Mouse (Mus musculus) heart, embryonic 11.5 days (tissue): ENCODE measurements around the gene Qk. TPM values are rescaled to one million over a fixed set of nuclear protein-coding genes. Genes with fewer than 3 reads are reported as not detected.

Experiments used
- ATAC-seq: fragments of 200-750 bp; cut with Nextera tagmentation; replicated peaks from 2 replicates; pipeline ENCODE4 v1.8.0; 2017; ENCODE audit warnings: moderate library complexity; ENCODE audit not compliant: insufficient number of reproducible peaks, low FRiP score, low TSS enrichment
- H3K27ac ChIP-seq: fragments of 300-500 bp; sonication (generic); 2 replicates; pipeline ENCODE4 v1.5.1; 2014; ENCODE audit warnings: mild to moderate bottlenecking, low read depth, low read length
- H3K27me3 ChIP-seq: fragments of 300-500 bp; sonication (generic); 2 replicates; pipeline ENCODE4 v1.6.1; 2014; ENCODE audit warnings: mild to moderate bottlenecking, low read length, mixed read lengths; ENCODE audit not compliant: control insufficient read depth, insufficient read depth
- H3K36me3 ChIP-seq: fragments of 300-500 bp; sonication (generic); 2 replicates; pipeline ENCODE4 v1.6.1; 2014; ENCODE audit warnings: mild to moderate bottlenecking, low read length, moderate library complexity, mixed read lengths; ENCODE audit not compliant: control insufficient read depth, insufficient read depth
- H3K4me1 ChIP-seq: fragments of 300-500 bp; sonication (generic); 2 replicates; pipeline ENCODE4 v1.6.1; 2014; ENCODE audit warnings: low read length; ENCODE audit not compliant: control insufficient read depth, insufficient read depth
- H3K4me2 ChIP-seq: fragments of 300-500 bp; sonication (generic); 2 replicates; pipeline ENCODE4 v1.6.1; 2014; ENCODE audit warnings: mild to moderate bottlenecking, moderate library complexity
- H3K4me3 ChIP-seq: fragments of 300-500 bp; sonication (generic); 2 replicates; pipeline ENCODE4 v1.5.1; 2014; ENCODE audit warnings: low read depth, low read length
- H3K9ac ChIP-seq: fragments of 300-500 bp; sonication (generic); 2 replicates; pipeline ENCODE4 v1.6.1; 2014; ENCODE audit warnings: mild to moderate bottlenecking, low read depth, low read length, moderate library complexity
- H3K9me3 ChIP-seq: fragments of 300-500 bp; sonication (generic); replicated peaks from 2 replicates; pipeline ENCODE4 v1.6.1; 2016; ENCODE audit warnings: low read length; ENCODE audit not compliant: control insufficient read depth
- WGBS: fragments of 180-500 bp; shearing (Covaris S2); extraction: QIAGEN DNeasy Blood & Tissue Kit; methylation state at CpG from one replicate; pipeline ENCODE4 v1.1.7; 2014; ENCODE audit not compliant: insufficient replicate concordance; 5-methylcytosine and 5-hydroxymethylcytosine counted together
- polyA plus RNA-seq: library from polyadenylated mRNA; unstranded; fragments of >200 nt; fragmentation: Nextera tagmentation; extraction: Ambion mirVana; gene quantifications from 2 replicates; pipeline ENCODE4 v1.2.1, GENCODE M21; 2014

Gene Qk
- polyA plus RNA-seq, 1 experiment from 2014 or later: 60.6 TPM

DNA sequence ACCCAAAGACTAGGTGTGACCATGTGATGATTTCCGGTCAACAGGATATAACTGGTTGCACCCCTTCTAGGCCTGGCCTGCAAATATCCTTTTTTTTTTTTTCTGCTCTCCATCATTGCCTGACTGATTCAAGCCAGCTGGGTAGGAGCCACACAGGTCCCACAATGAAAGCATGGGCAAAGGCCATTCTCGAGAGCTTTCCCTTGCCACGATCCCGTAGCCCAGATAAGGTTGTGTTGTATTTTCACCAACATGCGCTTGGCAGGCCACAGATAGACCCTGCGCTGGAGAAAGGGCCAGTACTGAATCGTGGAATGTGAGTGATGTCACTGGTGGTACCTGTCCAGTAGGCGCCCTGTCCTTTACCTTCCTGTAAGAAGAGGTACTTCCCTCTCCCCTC, 13.7 kb upstream of the Qk start:
- 59% methylated on average over 8 of the region's 8 CpGs for WGBS
- Histone ChIP-seq H3K4me2 (peak overlapping the region; percentile 32; the same call in 1 of the 2 replicates), H3K9ac (no peak overlapping the region), H3K4me1 (peaks cover 35% of the 10 kb centered on the region), H3K9me3 (no peaks in the 10 kb centered on the region), H3K27me3 (no peaks in the 10 kb centered on the region), H3K4me3 (no peak overlapping the region), H3K36me3 (peaks cover 4% of the 10 kb centered on the region), H3K27ac (peak overlapping the region; percentile 96)
- ATAC-seq: no peak

DNA sequence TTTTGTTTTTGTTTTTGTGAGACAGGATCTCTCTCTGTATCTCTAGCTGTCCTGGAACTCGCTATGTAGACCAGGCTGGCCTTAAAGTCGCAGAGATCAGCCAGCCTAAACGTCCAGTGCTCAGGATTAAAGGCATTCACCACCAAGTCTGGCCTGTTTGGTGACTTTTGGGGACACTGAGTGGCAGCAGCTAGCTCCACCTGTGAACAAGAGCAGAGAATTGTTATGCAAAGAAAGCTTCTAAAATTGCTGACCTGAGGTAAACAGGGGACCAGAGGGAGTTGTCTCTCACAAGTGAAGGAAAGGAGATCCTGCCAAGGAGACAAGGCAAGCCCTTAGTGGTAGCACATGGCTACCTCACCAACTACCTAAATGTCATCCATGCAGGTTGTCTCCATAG, 12.5 kb upstream of the Qk start:
- no peak overlapping the region; the same call in 1 of the 2 replicates for H3K27ac ChIP-seq
- no peak overlapping the region for H3K4me3 ChIP-seq
- peaks cover 35% of the 10 kb centered on the region for H3K4me1 ChIP-seq
- no peaks in the 10 kb centered on the region for H3K9me3 ChIP-seq
- no peak overlapping the region; the same call in 1 of the 2 replicates for H3K4me2 ChIP-seq
- no peak for ATAC-seq
- no peak overlapping the region for H3K9ac ChIP-seq
- WGBS: 67% methylated on average over 3 of the region's 3 CpGs
- H3K27me3 ChIP-seq: no peaks in the 10 kb centered on the region
- peaks cover 5% of the 10 kb centered on the region for H3K36me3 ChIP-seq

DNA sequence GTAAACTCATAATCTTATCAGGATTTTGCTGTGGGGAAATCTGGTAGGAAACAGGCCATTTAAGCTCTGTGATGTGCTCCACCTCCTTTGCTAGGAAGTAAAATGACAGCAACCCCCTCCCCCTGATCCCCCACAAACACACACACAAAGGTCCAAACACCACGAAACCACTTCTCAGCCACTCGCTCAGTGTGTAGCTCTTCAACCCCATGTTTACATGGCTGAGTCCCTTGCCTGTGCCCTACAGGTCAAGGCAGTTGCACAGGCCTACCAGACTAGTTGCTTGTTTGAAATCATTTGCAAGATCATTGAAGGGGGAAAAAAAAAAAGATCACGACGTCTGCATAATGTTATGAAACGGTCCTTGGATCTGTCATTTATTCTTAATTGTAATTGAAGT, 9.8 kb upstream of the Qk start:
- no peak overlapping the region for H3K9ac ChIP-seq
- H3K9me3 ChIP-seq: no peaks in the 10 kb centered on the region
- no peak overlapping the region for H3K4me3 ChIP-seq
- H3K4me2 ChIP-seq: no peak overlapping the region
- peaks cover 7% of the 10 kb centered on the region for H3K36me3 ChIP-seq
- no peak for ATAC-seq
- peaks cover 36% of the 10 kb centered on the region for H3K4me1 ChIP-seq
- no peaks in the 10 kb centered on the region for H3K27me3 ChIP-seq
- WGBS: 74% methylated on average over 5 of the region's 5 CpGs
- no peak overlapping the region for H3K27ac ChIP-seq

DNA sequence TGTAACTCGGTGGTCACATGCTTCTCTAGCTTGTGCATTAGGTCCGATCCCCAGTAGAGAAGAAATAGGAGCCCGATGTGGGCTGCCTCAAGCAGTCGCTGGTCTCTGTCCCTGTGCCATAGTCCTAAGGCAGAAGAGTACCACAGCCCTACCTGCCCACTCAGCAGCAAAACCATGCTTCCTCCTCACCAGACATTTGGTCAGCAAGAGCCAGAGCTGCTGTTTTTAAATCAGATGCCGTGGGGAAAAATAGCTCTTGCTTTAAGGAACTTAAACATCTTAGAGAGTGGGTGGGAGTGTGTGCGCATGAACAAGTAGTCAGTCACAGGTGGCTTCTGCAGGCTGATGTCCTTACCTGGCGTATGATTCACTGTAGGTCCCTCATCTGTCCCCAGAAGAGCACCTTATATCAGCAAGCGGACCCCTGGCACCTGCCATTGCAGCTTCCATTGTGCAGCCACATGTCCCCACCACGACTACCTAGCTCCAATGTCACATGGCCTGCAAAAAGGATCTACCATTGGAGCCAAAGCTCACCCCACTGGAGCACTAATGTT, 9.0 kb upstream of the Qk start:
- H3K4me1 ChIP-seq: peaks cover 31% of the 10 kb centered on the region
- H3K4me2 ChIP-seq: no peak overlapping the region
- ATAC-seq: no peak
- 87% methylated on average over 9 of the region's 9 CpGs for WGBS
- H3K27ac ChIP-seq: peak overlapping the region; percentile 35; the same call in 1 of the 2 replicates
- no peak overlapping the region for H3K9ac ChIP-seq
- H3K27me3 ChIP-seq: no peaks in the 10 kb centered on the region
- no peaks in the 10 kb centered on the region for H3K9me3 ChIP-seq
- H3K4me3 ChIP-seq: no peak overlapping the region
- peaks cover 7% of the 10 kb centered on the region for H3K36me3 ChIP-seq

DNA sequence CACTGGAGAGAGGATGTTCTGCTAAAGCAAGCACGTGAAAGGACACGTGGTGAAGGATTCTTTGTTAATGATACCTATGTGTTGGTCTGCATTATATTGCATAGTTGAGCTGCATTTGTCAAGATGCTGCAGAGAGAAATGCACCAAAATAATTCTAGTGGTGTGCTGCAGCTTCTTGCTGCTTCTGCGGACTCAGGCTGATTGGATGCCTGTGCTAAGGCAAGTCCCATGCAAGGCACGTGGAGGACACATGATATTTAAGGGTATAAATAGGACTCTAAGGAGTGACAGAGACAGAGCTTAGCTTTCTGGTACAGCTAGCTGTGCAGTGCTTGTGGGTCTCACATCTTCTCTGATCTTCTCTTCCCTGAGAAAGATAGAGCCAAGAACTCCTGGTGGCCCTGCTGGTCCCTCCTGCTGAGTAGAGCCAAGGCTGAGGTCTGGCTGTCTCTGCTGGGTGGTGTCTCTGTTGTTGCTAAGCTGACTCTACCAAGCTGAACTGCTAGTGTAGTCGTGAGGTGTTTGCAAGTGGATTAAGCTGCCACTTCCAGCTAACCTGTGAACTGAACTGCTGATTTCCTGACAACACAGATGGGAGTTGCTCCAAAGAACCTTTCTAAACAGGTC, 8.0 kb upstream of the Qk start:
- Histone ChIP-seq H3K9me3 (no peaks in the 10 kb centered on the region), H3K4me3 (no peak overlapping the region), H3K4me1 (peaks cover 30% of the 10 kb centered on the region), H3K4me2 (no peak overlapping the region), H3K27ac (peak overlapping the region; percentile 64; the same call in 1 of the 2 replicates), H3K27me3 (no peaks in the 10 kb centered on the region), H3K9ac (peak overlapping the region; percentile 54; the same call in 1 of the 2 replicates), H3K36me3 (peaks cover 7% of the 10 kb centered on the region)
- WGBS: 58% methylated on average over 5 of the region's 5 CpGs
- no peak for ATAC-seq

DNA sequence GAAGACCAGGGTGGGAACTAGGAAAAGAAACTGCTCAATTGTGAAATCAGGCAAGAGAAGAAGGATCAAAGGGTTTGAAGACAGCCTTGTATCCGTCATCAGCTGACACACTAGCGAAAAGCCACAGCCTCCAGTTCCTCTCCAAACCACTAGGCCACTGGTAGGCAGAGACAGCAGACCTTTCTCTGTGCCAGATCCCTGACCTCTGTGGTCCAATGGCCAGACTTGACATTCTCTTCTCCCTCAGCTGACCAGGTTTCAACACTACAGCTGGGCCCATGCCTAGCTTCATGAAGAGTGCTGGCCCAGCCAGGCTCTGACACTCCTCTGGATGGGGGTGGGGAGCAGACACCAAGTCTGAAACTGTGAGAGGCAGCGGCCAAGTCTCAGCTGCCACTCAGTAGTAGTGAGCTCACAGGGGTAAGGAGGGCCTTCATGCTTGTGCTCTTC, 7.0 kb upstream of the Qk start:
- Histone ChIP-seq H3K9ac (0 out of 2 replicates have a peak overlapping the region, but pooled peaks have one; percentile 3), H3K4me3 (no peak overlapping the region), H3K36me3 (peaks cover 7% of the 10 kb centered on the region), H3K4me1 (peaks cover 34% of the 10 kb centered on the region), H3K4me2 (no peak overlapping the region), H3K27ac (peak overlapping the region; percentile 75), H3K27me3 (no peaks in the 10 kb centered on the region), H3K9me3 (no peaks in the 10 kb centered on the region)
- ATAC-seq: peak; percentile 63; the same call in 1 of the 2 replicates
- 46% methylated on average over 3 of the region's 3 CpGs for WGBS

DNA sequence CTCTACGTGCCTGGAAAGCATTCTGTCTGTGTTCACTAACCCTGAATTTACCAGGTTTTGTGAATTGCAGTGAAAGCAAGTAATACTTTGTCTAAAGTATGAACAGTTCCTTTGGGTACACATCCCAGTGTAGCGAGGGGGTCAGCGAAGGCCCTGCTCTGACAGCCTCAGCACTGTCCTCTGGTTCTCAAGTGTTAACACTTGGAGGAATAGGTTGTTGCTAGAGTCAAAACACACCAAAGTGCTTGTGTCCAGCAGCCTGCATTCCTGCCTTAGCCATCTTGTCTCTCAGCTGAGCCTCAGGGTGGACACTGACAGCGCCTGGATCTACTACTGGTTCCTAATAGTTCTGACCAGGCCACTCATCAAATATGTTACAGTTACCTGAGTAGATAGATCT, 6.3 kb upstream of the Qk start:
- ATAC-seq: no peak
- 83% methylated on average over 4 of the region's 4 CpGs for WGBS
- H3K36me3 ChIP-seq: peaks cover 5% of the 10 kb centered on the region; the same call in 1 of the 2 replicates
- H3K27ac ChIP-seq: peak overlapping the region; percentile 75
- no peak overlapping the region for H3K4me3 ChIP-seq
- H3K9me3 ChIP-seq: no peaks in the 10 kb centered on the region
- H3K4me1 ChIP-seq: peaks cover 34% of the 10 kb centered on the region
- H3K27me3 ChIP-seq: no peaks in the 10 kb centered on the region
- no peak overlapping the region for H3K9ac ChIP-seq
- no peak overlapping the region for H3K4me2 ChIP-seq

DNA sequence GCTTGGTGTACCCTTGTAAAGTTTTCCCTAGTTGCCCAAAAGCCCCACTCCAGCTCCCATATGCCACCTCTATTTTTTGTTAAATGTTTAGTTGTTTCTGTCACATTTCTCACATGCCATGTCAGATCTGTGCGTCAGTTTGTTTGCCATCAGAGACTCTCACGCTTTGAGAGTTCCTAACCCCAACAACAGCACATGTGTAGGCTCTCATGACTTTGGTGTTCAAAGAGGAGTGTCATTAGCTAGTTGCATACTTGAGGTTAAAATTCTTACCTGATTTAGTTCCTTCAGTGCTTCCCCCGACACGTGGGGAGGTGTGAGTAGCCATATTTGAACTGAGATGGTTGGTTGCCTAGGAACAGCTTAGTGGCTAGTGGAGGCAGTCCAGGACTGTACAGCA, 2.1 kb upstream of the Qk start:
- H3K4me2 ChIP-seq: peak overlapping the region; percentile 57
- H3K9me3 ChIP-seq: no peaks in the 10 kb centered on the region
- H3K9ac ChIP-seq: no peak overlapping the region
- WGBS: 64% methylated on average over 4 of the region's 4 CpGs
- no peak for ATAC-seq
- H3K36me3 ChIP-seq: peaks cover 2% of the 10 kb centered on the region; the same call in 1 of the 2 replicates
- H3K27me3 ChIP-seq: no peaks in the 10 kb centered on the region
- peak overlapping the region; percentile 58 for H3K27ac ChIP-seq
- peak overlapping the region; percentile 26; the same call in 1 of the 2 replicates for H3K4me3 ChIP-seq
- H3K4me1 ChIP-seq: peaks cover 22% of the 10 kb centered on the region
